Mouse (Mus musculus) urinary bladder, postnatal 36 days (tissue): ENCODE measurements around the gene Wee1.
"Not testable (repeated sequence)": the region's sequence is repeated elsewhere in the genome, so short reads cannot be mapped to it uniquely, and the experiment has no call there.

ENCODE experiments used
- DNase-seq, 2 experiments: peaks; one replicate each; pipeline ENCODE4 v3.0.0; 2022; ENCODE audit warnings: low spot score in 2 of 2, mixed read lengths in 1 of 2

Gene Wee1

DNA sequence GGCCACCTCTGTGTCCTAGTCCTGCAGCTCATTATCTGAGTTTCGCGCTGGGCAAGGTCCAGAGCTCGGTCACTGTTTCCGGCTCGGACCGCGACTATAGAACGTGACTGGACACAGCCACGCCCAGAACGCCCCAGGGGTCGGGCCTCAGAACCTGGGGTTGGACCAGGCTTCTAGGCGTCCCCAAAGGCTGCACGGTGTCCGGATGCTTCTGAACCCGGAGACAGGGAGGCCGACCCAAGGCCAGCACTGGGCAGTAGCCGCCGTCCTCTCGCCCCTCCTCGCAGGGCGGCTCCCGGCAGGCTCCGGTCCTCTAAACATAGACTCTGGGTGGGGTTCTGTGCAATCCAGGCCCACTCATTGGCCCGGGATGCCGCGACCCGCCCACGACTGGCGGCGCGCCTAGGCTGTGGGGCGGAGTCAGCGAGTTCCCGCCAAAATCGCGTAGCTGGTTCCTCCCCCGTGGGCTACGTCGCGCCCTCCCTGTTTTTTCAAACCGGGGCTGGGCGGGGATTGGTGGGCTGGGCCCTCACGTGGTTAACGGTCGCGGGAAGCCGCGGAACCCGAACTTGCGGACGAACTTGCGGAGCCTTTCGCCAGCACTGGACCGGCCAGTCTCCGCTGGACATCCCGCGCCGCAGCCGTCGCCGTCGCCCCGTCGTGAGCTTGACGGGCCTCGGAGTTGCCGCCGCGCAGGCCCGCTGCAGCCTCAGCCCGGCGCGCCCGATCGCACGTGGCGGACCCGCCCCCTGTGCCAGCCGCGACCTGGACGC lies at the start of gene Wee1:
Gene Wee1 (plus strand): TSS at position 531 of the 773 bp plus-strand sequence.
- DNase-seq: peak; percentile 99

DNA sequence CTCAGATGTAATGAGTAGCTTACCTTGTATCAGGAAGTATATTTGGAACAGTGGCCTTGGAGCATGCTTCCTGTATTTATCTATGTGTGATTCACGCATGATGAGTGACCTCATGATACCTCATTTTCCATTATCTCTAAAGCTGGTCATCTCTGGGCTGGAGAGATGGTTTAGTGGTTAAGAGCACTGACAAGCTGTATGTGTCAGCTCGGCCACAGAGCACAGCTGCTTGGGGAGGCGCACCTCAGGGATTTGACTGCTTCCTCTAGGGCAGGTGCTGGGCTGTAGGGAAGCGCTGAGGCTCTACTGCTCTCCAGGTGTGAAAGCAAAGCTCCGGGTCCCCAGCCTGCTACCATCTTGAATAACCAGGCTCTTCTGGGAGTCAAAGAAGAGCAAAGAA lies 43.7 kb upstream of the Wee1 start:
- no peak for DNase-seq

DNA sequence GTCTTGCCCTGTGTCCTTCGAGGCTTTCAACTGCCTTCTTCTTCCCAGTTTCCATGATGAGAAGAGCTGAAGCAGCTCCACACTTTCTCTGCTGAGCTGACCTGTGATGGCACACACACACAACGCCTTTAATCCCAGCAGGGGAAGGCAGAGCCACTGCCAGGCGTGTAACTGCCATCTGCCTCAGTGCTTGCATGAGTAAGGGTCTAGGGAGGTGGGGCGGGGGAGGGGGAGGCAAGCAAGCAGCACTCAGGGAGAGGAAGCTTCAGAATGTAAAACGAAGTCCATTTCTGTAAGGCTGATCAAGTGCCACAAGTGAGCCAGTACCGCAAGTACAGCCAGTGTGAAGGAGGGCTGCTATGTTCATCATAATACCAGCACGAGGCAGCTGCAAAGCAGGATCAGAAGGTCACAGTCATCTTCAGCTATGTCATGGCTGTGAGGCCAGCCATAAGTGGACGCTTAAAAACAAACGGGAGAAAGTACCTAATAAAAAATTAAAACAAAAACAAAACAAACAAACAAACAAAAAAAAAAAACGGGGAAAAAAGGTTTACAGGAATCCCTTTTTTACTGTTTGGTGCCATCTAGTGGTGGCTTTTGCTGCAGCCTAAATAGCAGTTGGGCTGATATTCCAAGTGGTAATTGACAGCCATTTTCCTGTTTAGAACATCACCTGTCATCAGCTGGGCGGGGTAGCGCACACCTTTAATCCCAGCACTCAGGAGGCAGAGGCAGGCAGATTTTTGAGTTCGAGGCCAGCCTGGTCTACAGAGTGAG lies 38.3 kb upstream of the Wee1 start:
- DNase-seq: peak in 1 of 2 experiments; percentile 25

GRCm38 (mm10) chr7:110085217-110085616 lies 36.6 kb upstream of the Wee1 start:
- no peak for DNase-seq

- peak in 1 of 2 experiments; percentile 20 for DNase-seq
These were observed 33.9 kb upstream of the Wee1 start for GRCm38 (mm10) chr7:110087914-110088313.

DNA sequence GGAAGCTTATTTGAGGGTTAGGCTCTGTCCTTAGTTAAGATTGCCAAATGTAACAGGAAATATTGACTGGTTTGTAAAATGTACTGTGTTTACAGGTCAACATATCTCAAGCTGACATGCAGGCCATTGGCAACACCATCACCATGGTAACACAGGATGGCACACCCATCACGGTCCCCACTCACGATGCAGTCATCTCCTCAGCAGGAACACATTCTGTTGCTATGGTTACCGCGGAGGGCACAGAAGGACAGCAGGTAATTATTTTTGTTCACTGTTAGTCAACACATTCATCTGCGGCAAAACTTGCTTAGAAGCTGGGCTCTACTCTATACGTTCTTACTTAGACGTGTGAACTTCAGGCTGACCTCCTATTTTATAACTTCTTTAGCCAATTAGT lies 30.2 kb upstream of the Wee1 start:
- no peak for DNase-seq

DNA sequence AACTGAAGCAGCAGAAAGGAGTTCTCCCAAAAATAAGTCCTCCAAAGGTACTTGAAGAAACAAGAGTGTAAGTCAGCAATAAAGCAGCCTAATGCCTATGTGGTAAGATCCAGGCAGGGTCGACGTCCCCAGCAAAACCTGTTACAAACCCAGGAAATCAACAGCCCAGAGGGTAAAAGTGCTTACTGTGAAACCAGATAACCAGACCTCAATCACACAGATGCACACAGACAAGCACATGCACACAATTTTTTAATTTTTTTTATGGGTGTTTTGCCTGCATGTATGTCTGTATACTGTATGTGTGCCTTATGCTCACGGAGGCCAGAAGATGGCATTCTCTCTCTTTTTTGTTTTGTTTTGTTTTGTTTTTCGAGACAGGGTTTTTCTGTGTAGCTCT lies 25.5 kb upstream of the Wee1 start:
- DNase-seq: no peak

GRCm38 (mm10) chr7:110097106-110097793 lies 24.6 kb upstream of the Wee1 start:
- DNase-seq: no peak

- peak; percentile 47 to 58 for DNase-seq
These were observed 21.0 kb upstream of the Wee1 start for GRCm38 (mm10) chr7:110100854-110101253.

GRCm38 (mm10) chr7:110101266-110101665 lies 20.6 kb upstream of the Wee1 start:
- no peak for DNase-seq

DNA sequence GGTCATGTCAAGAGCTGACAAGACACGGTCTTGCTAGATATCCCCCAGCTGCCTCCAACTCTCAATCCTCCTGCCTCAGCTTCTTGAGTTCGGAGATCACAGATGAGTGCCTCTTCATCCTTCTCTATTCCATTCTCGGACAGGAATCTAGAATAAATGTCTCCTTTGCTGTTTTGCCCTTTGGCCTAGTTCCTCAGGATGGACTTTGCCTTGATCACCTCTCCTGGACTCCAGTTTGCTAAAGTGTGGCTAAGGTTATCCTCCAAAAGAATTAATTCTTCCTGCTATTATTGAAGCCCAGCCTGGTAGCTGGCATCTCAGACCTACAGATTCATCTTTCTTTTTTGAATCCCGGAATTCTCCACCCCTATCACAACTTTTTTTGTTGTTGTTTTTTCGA lies 16.8 kb upstream of the Wee1 start:
- DNase-seq: no peak

- no peak for DNase-seq
These were observed 15.2 kb upstream of the Wee1 start for GRCm38 (mm10) chr7:110106633-110107032.

- DNase-seq: not testable (repeated sequence)
These were observed 13.3 kb upstream of the Wee1 start for GRCm38 (mm10) chr7:110108524-110108923.

DNA sequence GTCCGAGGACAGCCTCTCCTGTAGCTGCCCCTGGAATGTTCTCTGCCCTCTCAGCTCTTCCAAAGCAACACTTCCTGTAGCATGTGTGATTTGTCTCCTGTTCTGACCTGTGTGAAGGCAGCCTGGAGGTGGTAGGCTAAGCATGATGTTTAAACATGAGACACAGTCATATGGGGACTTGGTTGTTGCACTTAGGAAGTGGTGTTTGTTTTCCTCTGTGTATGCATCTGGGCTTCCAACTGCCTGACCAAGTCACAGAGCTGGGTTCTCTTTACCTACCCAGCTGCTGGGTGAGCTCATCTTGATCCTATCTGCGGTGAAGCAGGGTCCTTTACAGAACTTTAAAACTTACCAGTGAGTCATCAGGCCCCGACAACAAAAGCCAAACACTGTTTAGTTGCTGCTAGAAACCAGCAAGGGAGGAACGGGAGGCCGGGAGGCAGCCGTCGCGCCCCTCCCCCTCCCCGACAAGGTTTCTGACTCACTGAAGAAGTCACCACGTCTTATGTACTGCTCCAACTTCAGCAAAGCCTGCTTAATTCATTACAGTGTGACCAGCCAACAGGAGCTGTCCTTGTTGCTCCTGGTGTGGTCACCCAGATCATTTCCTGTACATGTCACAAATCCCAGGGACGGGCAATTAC lies 12.8 kb upstream of the Wee1 start:
- peak; percentile 74 to 86 for DNase-seq

GRCm38 (mm10) chr7:110110061-110110656 lies 11.7 kb upstream of the Wee1 start:
- DNase-seq: no peak

- no peak for DNase-seq
These were observed 7.1 kb upstream of the Wee1 start for GRCm38 (mm10) chr7:110114699-110115098.

DNA sequence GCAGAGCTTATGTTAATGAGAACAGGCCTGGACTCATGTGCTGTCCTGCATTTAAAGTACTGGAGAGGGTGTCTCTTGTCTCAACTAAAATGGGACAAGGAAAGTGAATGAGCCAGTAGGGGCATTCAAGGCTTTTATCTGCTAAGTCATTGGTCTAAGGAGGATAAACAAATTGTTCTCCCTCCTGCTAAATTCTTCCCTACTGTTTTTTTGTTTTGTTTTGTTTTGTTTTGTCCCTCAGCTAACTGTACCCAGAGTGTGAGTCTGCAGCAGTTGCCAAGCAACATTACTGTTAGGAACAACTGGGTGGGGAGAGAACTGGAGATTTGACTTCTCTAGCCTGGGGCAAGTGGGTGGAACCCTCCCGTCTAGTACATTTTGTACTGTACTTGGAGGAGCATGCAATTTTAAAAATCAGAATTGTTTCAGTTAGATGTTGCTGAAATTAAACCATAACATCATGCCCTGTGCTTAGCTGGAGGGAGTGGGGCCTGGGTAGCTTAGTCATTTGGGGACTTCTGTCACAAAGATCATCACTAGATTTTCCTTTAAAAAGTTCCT lies 5.0 kb upstream of the Wee1 start:
- DNase-seq: peak in 1 of 2 experiments; percentile 70

DNA sequence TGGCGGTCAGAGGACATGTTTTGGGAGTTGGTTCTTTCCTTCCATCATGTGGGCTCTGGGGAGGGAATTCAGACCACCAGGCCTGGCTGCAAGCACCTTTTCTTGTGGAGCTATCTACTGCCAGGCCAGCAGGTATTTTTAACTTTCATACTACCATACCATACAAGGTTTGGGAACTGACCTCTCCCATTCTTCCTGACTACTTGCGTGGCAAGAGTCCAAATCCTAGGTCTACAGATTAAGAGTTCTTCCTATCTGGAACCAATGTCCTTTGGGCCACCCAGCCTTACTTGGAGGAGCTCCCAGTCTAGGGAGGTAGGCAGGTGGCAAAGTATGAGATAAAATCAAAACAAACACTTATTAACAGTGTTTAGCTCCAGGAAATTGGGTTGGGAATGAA lies 3.4 kb upstream of the Wee1 start:
- DNase-seq: no peak

DNA sequence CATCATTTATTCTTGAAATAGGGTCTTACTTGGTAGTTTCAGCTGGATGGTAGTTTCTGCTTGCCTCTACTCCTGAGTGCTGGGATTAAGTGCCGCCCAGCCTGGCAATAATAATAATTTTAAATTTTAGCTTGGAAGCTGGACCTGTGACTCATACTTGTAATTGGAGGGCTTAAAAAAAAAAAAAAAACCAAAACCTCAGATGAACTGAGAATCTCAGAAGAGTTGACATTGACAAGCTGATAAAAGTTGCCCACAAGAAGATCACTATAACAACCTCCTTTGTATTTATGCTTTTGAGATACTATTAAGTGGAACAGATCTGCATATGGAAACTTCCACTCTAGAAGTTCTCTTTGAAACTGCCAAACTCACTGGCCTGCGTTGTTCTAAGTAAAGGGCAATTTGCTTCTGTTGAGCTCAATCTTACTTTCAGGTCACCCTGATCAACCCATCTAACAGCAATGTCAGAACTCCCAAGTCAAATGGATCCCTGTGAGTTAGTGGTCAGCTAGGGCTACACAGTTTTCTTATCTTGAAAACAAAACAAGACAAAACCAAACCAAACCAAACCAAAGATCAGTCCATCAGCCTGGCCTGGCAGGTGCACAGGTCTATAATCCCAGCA lies 1.6 kb upstream of the Wee1 start:
- DNase-seq: no peak

DNA sequence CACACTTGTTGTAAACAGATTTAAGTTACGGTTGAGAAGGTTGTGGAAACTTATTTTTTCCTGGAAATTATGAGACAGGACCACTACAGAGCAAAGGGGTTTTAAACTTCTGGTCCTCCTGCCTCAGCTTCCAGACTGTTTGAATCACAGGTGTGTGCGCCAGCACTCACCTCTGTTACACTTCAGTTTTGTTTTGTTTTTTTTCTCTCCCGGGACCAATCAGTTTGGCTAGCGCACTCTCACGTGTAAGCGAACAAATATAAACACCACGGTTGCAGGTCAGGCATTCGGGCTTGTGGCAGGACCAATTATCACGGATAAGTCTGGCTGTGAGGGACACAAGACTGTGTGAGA lies 707 bp upstream of the Wee1 start:
- no peak for DNase-seq

- DNase-seq: no peak
These were observed 381 bp downstream of the Wee1 start for GRCm38 (mm10) chr7:110122289-110122564.
